Mouse (Mus musculus): ENCODE data around the gene Rab38.

Rab38 gene

GRCm38 (mm10) chr7:88527100-88527671 is 97.1 kb downstream of the Rab38 start:
- DNase-seq (ENCODE audit: low spot score), result no peak

DNA sequence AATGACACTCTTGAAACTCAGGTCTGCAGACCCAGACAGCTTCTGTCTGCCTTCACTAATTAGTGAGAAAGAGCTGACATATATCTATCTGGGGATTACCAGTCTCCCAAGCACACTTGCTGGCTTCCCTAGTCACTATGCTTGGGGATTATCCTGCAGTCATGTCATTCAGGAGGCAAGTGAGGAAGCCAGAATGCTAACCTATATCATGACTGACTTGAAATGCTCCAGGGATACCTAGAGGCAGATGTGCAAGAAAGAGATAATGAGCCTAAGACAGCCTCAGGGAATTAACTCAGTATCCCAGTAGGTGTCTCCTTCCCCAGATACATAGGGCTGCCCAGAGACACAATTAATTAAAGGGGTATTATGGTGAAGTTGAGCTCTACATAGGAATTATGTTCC is 106.1 kb downstream of the Rab38 start:
- DNase-seq (ENCODE audit: low spot score), result no peak

DNA sequence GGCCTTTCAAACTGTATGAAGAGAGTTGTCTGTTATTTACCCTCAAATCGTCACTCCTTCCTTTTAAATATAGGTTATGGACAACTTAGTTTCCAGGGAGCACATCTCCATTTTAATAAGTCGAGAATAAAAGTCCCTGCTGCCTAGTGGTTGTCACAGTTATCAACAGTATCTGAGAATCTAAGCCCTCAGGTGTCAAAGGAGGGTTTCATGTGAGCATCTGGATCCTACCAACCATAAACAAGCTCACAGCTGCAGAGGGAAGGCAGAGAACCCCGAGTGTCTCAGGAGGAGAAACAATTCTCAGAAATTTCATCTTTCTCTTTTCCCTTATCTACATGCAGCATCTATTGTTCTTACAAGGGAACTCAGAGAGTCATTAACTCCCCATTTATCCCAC is 106.7 kb downstream of the Rab38 start:
- DNase-seq (ENCODE audit: low spot score), result no peak
